Mouse (Mus musculus) splenic B cell, adult 2 months (primary cell): ENCODE data around the gene Ptgir.

ENCODE experiments used
- DNase-seq: peaks from one replicate; pipeline ENCODE4 v3.0.0-alpha.2; 2011; ENCODE audit warnings: low read depth, low spot score
- H3K27me3 ChIP-seq: 2 replicates; pipeline ENCODE4 v1.6.1; 2012; ENCODE audit warnings: mild to moderate bottlenecking, low read length, moderate library complexity, mixed read lengths; ENCODE audit not compliant: control insufficient read depth, poor library complexity, insufficient read depth, severe bottlenecking
- H3K36me3 ChIP-seq: 2 replicates; pipeline ENCODE4 v1.6.1; 2012; ENCODE audit warnings: mild to moderate bottlenecking, low read length, moderate library complexity, mixed read lengths; ENCODE audit not compliant: control insufficient read depth, poor library complexity, insufficient read depth, severe bottlenecking

The Ptgir gene

DNA sequence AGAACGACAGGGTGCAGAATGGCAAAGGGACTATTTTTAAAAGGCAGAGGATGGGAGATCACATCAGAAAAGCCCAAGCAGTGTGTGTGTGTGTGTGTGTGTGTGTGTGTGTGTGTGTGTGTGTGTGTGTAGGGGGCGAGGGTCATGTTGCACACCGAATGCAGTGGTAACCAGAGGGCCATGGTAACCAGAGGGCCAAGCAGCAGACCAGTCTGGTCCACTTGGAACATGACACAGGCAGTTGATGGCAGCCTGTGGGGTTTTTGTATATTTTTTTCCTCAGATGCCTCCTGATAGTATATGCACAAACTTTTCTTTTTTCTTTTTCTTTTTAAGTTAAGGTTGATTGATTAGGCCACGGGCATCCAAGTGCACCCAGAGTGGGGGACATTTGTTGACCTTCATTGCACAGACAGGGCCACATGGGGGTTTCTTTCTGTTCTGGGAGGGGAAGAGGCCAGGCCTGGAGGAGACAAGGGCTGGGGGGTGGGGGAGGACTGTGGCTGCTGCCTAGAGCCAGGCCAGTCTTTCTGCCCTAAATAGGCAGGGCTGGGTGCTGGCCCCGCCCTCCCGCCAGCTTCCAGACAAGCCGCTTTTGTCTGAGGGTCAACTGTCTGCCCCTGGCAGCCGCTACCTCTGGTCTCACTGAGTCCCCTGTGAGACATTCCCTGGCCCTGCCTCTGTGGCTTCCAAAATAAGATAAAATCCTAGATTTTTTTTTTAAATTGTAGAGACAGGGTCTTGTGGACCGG, 26.3 kb upstream of the Ptgir start:
- no peak for DNase-seq
- H3K27me3 ChIP-seq = no peaks in the 10 kb centered on the region

DNA sequence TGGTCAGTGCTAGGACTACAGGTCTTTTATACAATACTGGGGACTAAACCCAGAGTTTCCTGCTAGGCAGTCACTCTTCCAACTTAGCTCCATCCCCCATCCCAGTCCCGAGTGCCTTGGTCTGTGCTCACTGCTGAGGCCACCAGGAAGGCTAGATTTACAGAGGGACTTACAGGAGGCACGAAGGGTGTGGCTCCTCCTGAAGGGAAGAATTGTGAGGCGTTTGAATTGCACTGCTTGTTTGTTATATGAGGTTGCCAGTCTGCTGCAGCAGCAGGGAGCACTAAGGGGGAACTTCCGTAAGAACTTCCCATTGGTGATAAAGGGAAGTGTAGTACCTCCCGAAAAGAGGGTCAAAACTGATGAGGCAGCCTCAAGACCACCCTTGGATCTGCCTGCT, 25.7 kb upstream of the Ptgir start:
- DNase-seq = no peak
- no peaks in the 10 kb centered on the region for H3K36me3 ChIP-seq
- H3K27me3 ChIP-seq = no peaks in the 10 kb centered on the region

More for the DNA sequence above, 26.3 kb upstream of the Ptgir start:
- H3K36me3 ChIP-seq = no peaks in the 10 kb centered on the region

DNA sequence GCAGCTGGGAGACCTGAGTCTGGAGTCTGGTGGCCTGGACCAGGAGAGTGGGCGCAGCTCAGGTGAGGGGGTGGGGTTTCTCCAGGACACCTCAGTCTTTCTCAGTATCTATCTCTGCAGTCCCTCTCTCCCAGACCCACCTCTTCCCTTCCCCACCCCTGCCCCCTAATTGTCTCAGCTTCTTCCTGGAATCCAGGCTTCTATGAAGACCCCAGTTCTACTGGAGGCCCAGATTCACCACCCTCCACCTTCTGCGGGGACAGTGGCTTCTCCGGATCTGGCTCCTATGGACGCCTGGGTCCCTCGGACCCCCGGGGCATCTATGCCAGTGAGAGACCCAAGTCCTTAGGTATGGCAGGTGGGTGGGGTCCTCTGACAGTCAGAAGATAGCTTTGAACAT, 23.1 kb upstream of the Ptgir start:
- Histone ChIP-seq H3K27me3 (no peaks in the 10 kb centered on the region), H3K36me3 (no peaks in the 10 kb centered on the region)
- DNase-seq = no peak

DNA sequence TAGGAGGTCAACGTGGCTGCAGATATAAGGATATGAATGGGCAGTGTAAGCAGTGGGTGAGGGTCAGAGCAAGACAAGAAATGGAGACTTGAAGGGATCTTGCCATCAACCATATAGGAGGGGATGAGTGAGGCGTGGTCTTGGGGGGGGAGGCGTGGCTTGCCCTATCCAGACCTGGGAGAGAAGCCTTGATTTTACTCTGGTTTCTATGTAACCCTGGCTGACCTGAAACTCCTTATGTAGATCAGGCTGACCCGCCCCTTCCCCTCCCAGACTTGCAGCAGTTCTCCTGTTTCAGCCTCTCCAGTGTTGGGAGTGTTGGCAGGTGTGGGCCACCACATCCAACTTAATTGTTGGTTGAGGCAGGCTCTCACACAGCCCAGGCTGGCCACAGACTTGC, 22.0 kb upstream of the Ptgir start:
- DNase-seq = no peak
- Histone ChIP-seq H3K36me3 (no peaks in the 10 kb centered on the region), H3K27me3 (no peaks in the 10 kb centered on the region)

DNA sequence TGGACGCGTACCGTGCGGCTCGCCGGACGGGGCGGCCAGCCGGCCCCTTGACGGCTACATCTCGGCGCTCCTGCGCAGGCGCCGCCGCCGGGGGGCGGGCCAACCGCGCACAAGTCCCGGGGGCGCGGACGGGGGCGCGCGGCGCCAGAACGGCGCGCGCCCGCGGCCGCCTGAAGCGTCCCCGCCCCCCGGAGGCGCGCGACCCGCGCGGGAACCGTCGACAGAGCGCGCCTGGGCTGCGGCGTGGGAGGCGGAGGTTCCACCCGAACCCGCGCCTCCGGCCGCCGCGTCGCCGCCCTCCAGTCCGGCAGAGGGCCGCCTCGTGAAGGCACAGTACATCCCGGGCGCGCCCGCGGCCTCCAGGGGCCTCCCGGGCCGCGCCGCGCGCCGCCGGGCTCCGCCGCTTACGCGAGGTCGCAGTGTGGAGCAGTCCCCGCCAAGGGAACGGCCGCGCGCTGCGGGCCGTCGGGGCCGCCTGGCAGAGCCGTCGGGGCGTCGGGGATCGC, 21.0 kb upstream of the Ptgir start:
- H3K36me3 ChIP-seq = no peaks in the 10 kb centered on the region
- no peaks in the 10 kb centered on the region for H3K27me3 ChIP-seq
- DNase-seq = no peak

DNA sequence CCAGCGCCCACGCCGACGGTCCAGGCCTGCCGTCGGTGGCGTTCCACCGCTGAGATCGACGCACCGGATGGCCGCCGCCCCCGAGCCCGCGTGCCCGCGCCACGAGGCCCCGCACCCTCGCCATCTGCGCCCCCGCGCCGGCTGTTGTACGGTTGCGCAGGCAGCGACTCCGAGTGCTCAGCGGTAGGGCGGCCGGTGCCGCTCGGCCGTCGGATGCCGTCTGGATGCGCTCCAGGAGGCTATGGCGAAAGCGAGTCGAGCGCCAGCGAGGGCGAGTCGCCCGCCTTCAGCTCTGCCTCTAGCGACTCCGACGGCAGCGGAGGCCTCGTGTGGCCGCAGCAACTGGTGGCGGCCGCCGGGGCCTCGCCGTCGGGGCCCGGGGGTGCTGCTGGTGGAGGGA, 20.4 kb upstream of the Ptgir start:
- no peak for DNase-seq
- H3K27me3 ChIP-seq = no peaks in the 10 kb centered on the region
- H3K36me3 ChIP-seq = no peaks in the 10 kb centered on the region

DNA sequence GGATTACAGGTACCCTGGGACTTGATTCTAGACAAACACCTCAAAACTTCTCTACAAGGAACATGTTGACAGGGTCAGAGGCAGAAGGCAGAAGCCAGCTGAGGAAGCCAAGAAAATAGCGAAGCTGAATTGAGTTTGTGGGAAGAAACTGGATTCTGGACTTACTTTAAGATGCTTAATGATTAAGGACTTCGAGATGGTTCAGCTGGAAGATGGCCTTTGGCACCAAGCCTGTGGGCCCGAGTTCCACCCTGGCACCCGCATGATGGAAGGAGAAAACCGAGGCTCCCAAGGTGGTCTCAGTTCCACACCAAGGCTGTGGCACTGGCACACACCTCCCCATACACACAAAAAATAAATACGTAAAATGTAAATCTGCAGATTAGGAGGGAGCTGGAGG, 15.8 kb upstream of the Ptgir start:
- no peaks in the 10 kb centered on the region for H3K36me3 ChIP-seq
- no peaks in the 10 kb centered on the region for H3K27me3 ChIP-seq
- DNase-seq = no peak

DNA sequence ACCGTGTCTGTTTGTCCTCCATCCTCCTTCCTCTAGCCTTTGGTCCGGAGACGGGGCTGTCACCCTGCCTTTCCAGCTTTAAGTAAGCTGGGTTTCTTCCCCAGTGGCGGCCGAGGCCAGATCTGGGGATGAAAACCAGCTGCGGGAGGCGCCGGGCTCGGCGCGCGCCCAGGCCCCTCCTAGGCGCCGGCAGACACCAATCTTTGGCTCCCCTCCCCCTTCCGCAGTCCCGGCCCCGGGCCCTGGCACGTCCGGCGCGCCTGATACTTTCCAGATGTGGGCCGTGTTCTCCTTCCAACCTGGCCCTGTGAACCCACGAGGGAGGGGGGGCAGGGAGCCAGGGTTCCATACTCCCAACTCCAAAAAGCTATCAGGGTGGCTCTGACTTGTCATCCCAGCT, 15.3 kb upstream of the Ptgir start:
- Histone ChIP-seq H3K27me3 (no peaks in the 10 kb centered on the region), H3K36me3 (no peaks in the 10 kb centered on the region)
- DNase-seq = no peak

DNA sequence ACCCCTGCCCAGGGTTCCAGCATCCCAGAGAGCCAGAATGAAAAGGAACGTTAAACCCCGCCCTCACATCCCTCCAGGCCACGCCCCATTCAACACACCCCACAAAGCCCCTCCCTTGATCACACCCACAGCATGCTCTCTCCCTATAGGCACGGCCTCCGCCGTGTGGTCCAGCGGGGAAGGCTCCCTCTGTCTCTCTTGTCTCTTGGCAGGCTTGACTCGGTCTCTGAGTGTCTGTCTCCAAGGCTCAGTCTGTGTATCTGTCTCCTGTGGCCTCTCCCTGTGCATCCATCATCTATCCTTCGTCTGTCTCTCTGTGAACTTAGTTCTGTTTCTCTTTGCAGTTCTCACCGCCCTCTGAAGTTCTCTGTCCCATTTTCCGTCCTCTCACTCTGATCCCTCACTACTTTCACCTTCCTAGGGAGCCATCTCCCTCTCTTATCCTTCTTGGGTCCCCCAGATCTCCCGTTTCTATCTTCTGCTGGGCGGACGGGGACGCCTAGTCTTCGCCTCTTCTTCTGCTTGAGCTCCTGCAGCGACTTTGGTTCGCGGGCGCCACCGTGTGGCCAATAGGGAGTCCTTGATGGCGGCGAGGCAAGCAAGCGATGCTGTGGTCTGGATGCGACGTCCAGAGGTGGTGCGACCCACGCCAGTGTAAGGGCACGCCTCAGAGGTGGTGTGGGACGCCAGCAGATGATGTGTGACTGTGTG, 14.5 kb upstream of the Ptgir start, which contains the start of gene Gng8:
Gene Gng8 (plus strand): TSS at position 146 of the 711 bp plus-strand sequence.
- no peaks in the 10 kb centered on the region for H3K27me3 ChIP-seq
- no peaks in the 10 kb centered on the region for H3K36me3 ChIP-seq
- peak; percentile 91 for DNase-seq

DNA sequence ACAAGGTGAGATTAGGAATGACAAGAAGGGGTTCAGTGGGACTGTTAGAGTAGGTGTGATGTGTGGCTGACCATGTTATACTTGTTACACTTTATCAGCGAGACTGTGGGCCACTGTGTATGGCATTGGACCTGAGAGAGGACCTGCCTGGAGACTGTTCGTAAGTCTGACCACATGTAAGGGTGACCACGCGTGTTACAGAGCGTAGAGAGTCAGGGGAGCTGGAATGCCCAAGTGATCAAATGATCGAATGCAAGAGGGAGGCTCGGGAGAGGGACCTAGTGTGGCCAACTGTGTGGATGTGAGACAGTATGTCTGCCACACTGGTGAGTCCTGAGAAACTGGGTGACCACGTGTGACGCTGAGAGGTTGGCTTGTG, 13.9 kb upstream of the Ptgir start:
- H3K27me3 ChIP-seq = no peaks in the 10 kb centered on the region
- no peaks in the 10 kb centered on the region for H3K36me3 ChIP-seq
- DNase-seq = no peak

DNA sequence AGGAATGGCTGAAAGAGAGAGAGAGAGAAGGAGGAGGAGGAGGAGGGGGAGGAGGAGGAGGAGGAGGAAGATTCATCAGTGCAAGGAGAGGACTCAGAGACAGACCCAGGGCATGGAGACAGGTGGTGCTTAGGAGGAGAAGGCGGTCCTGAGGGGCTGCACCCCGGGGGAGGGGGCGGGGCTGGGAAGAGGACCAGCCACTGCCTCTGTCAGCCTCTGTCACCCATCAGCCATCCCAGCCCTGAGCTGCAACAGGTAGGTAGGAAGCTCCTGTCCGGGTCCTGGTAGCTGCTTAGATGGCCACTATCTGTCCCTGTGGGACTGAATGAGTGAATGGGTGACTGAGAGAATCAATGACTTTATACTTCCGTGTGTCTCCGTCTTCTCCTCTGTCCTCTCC, 12.7 kb upstream of the Ptgir start:
- no peak for DNase-seq
- H3K27me3 ChIP-seq = peaks cover 1% of the 10 kb centered on the region; the same call in 1 of the 2 replicates
- no peaks in the 10 kb centered on the region for H3K36me3 ChIP-seq

DNA sequence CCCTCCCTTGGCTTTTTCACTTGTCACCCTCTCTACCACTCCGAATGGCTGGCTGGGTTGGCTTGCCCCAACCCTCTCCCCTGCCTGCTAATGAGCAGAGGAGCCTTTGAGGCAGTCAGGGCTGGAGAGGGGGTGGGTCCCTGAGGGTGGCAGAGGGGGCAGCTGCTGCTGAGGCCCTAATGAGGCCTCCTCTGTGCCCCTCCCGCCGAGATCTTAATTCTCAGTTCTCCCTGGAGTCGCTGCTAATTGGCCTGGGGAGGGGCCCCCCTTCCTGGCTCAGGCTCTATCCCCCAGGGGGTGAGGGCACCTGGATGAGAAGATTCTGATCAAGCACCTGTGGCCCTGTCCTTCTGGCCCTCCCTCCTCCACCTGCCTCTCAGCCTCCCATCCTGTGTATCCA, 12.0 kb upstream of the Ptgir start:
- H3K27me3 ChIP-seq = peaks cover 1% of the 10 kb centered on the region; the same call in 1 of the 2 replicates
- H3K36me3 ChIP-seq = no peaks in the 10 kb centered on the region
- no peak for DNase-seq

DNA sequence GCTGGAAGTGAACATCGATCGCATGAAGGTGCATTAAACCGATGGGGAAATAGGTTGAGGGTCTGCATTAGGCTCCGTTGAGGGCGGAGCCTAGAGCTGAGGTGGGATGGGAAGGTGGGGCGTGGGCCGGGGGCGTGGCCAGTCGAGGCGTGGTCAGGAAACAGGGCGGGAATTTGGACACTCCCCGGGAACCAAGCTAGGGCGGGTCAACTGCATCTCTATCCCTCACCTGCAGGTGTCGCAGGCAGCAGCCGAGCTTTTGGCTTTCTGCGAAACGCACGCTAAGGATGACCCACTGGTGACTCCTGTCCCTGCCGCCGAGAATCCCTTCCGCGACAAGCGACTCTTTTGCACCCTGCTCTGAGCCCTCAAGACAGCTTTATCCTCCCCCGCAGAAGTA, 11.3 kb upstream of the Ptgir start:
- Histone ChIP-seq H3K27me3 (peaks cover 1% of the 10 kb centered on the region; the same call in 1 of the 2 replicates), H3K36me3 (no peaks in the 10 kb centered on the region)
- DNase-seq = peak; percentile 74

DNA sequence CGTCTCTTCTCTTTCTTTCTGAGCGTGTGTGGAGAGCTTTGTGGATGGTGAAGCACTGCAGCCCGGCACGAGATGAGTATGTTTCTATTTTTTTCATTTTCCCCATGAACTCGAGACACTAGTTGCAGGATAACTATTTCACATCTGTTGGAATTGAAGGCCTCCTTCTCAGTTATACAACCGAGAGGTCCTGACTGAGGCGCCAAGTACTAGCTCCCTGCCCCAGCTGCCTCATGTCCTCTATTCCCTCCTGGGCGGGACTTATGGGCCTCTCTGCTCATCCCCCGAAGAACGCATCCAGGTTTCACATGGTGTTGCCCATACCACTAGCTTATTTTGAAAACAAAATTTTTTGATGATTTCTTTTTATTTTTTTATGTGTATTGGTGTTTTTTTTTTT, 10.8 kb upstream of the Ptgir start:
- DNase-seq = no peak
- H3K27me3 ChIP-seq = peaks cover 1% of the 10 kb centered on the region; the same call in 1 of the 2 replicates

DNA sequence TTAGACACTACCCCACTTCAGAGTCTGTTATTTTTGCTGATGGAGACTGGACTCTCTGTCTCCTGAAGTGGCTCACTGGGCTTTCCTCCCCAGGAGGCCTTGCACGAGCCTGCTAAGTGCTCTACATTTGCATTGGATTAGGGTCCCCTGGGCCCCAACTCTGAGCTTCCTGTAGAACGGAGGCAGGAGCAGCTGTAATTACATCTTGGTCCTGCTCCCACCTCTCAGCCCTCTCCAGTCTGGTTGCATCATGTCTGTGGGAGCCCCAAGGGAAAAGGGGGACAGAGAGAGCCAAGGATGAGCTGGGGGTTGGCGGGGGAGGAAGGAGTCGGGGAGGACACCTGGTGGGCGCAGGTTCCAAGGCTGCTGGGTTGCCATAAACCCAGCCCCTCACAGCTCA, 5.8 kb upstream of the Ptgir start:
- H3K27me3 ChIP-seq = peaks cover 1% of the 10 kb centered on the region; the same call in 1 of the 2 replicates
- H3K36me3 ChIP-seq = no peaks in the 10 kb centered on the region
- no peak for DNase-seq

More for the DNA sequence above, 10.8 kb upstream of the Ptgir start:
- no peaks in the 10 kb centered on the region for H3K36me3 ChIP-seq
